Mouse (Mus musculus): Measurements from ENCODE around the gene Grid1. TPM values are rescaled to one million over a fixed set of nuclear protein-coding genes. Genes with fewer than 3 reads are reported as not detected.

Gene Grid1
- polyA plus RNA-seq, 1 experiment = not detected

GRCm38 (mm10) chr14:35486017-35486416, 666.1 kb downstream of the Grid1 start:
- H3K27me3 ChIP-seq (replicated peaks) = no peaks in the 10 kb centered on the region
- TF ChIP-seq GATA1 (IDR thresholded peaks at IDR 0.05; ENCODE audit: borderline replicate concordance, low read length) = no peak
- no peak for TF ChIP-seq FLI1 (IDR thresholded peaks at IDR 0.05; ENCODE audit: low read length)

GRCm38 (mm10) chr14:35502324-35502723, 682.4 kb downstream of the Grid1 start:
- H3K4me1 ChIP-seq = no peaks in the 10 kb centered on the region
- H3K9me3 ChIP-seq = no peaks in the 10 kb centered on the region
- TF ChIP-seq FLI1 (IDR thresholded peaks at IDR 0.05; ENCODE audit: low read length) (no peak), GATA1 (IDR thresholded peaks at IDR 0.05; ENCODE audit: borderline replicate concordance, low read length) (no peak)
- H3K36me3 ChIP-seq (replicated peaks; ENCODE audit: low read length) = no peaks in the 10 kb centered on the region
- no peak overlapping the region for H3K4me3 ChIP-seq (replicated peaks)
- H3K27me3 ChIP-seq (replicated peaks) = no peaks in the 10 kb centered on the region

More at GRCm38 (mm10) chr14:35486017-35486416, 666.1 kb downstream of the Grid1 start:
- no peaks in the 10 kb centered on the region for H3K36me3 ChIP-seq (replicated peaks; ENCODE audit: low read length)
- H3K4me3 ChIP-seq (replicated peaks) = no peak overlapping the region
- H3K9me3 ChIP-seq = 0 out of 2 replicates have a peak, but pooled peaks cover 3% of the 10 kb centered on the region
- H3K4me1 ChIP-seq = no peaks in the 10 kb centered on the region

GRCm38 (mm10) chr14:35519402-35519801, 699.5 kb downstream of the Grid1 start:
- H3K36me3 ChIP-seq (replicated peaks; ENCODE audit: low read length) = no peaks in the 10 kb centered on the region
- no peaks in the 10 kb centered on the region for H3K4me1 ChIP-seq
- H3K9me3 ChIP-seq = 0 out of 2 replicates have a peak, but pooled peaks cover 6% of the 10 kb centered on the region
- no peak overlapping the region for H3K4me3 ChIP-seq (replicated peaks)
- no peak for TF ChIP-seq FLI1 (IDR thresholded peaks at IDR 0.05; ENCODE audit: low read length)
- no peak for TF ChIP-seq GATA1 (IDR thresholded peaks at IDR 0.05; ENCODE audit: borderline replicate concordance, low read length)
- no peaks in the 10 kb centered on the region for H3K27me3 ChIP-seq (replicated peaks)

GRCm38 (mm10) chr14:35538835-35539234, 718.9 kb downstream of the Grid1 start:
- Histone ChIP-seq H3K27me3 (replicated peaks) (no peaks in the 10 kb centered on the region), H3K36me3 (replicated peaks; ENCODE audit: low read length) (no peaks in the 10 kb centered on the region)
- no peak for TF ChIP-seq GATA1 (IDR thresholded peaks at IDR 0.05; ENCODE audit: borderline replicate concordance, low read length)
- no peak for TF ChIP-seq FLI1 (IDR thresholded peaks at IDR 0.05; ENCODE audit: low read length)

GRCm38 (mm10) chr14:35541254-35541991, 721.5 kb downstream of the Grid1 start:
- Histone ChIP-seq H3K4me1 (no peaks in the 10 kb centered on the region), H3K27me3 (replicated peaks) (no peaks in the 10 kb centered on the region), H3K4me3 (replicated peaks) (no peak overlapping the region), H3K36me3 (replicated peaks; ENCODE audit: low read length) (no peaks in the 10 kb centered on the region), H3K9me3 (no peaks in the 10 kb centered on the region)
- TF ChIP-seq GATA1 (IDR thresholded peaks at IDR 0.05; ENCODE audit: borderline replicate concordance, low read length) = no peak
- TF ChIP-seq FLI1 (IDR thresholded peaks at IDR 0.05; ENCODE audit: low read length) = no peak

More at GRCm38 (mm10) chr14:35538835-35539234, 718.9 kb downstream of the Grid1 start:
- Histone ChIP-seq H3K4me3 (replicated peaks) (no peak overlapping the region), H3K4me1 (no peaks in the 10 kb centered on the region), H3K9me3 (no peaks in the 10 kb centered on the region)

GRCm38 (mm10) chr14:35541992-35542380, 722.1 kb downstream of the Grid1 start:
- Histone ChIP-seq H3K9me3 (no peaks in the 10 kb centered on the region), H3K27me3 (replicated peaks) (no peaks in the 10 kb centered on the region), H3K4me1 (no peaks in the 10 kb centered on the region), H3K36me3 (replicated peaks; ENCODE audit: low read length) (no peaks in the 10 kb centered on the region), H3K4me3 (replicated peaks) (no peak overlapping the region)
- TF ChIP-seq GATA1 (IDR thresholded peaks at IDR 0.05; ENCODE audit: borderline replicate concordance, low read length) (no peak), FLI1 (IDR thresholded peaks at IDR 0.05; ENCODE audit: low read length) (no peak)

- TF ChIP-seq GATA1 (IDR thresholded peaks at IDR 0.05; ENCODE audit: borderline replicate concordance, low read length) = no peak
- TF ChIP-seq FLI1 (IDR thresholded peaks at IDR 0.05; ENCODE audit: low read length) = no peak
These were observed 734.4 kb downstream of the Grid1 start for GRCm38 (mm10) chr14:35554288-35554687.

GRCm38 (mm10) chr14:35561244-35561893, 741.5 kb downstream of the Grid1 start:
- Histone ChIP-seq H3K4me1 (no peaks in the 10 kb centered on the region), H3K4me3 (replicated peaks) (no peak overlapping the region), H3K27me3 (replicated peaks) (no peaks in the 10 kb centered on the region), H3K36me3 (replicated peaks; ENCODE audit: low read length) (no peaks in the 10 kb centered on the region), H3K9me3 (peaks cover 16% of the 10 kb centered on the region; the same call in 1 of the 2 replicates)
- TF ChIP-seq GATA1 (IDR thresholded peaks at IDR 0.05; ENCODE audit: borderline replicate concordance, low read length) = no peak
- TF ChIP-seq FLI1 (IDR thresholded peaks at IDR 0.05; ENCODE audit: low read length) = no peak

More at GRCm38 (mm10) chr14:35554288-35554687, 734.4 kb downstream of the Grid1 start:
- Histone ChIP-seq H3K36me3 (replicated peaks; ENCODE audit: low read length) (no peaks in the 10 kb centered on the region), H3K9me3 (no peaks in the 10 kb centered on the region), H3K27me3 (replicated peaks) (no peaks in the 10 kb centered on the region), H3K4me1 (no peaks in the 10 kb centered on the region), H3K4me3 (replicated peaks) (no peak overlapping the region)

GRCm38 (mm10) chr14:35572991-35573502, 753.1 kb downstream of the Grid1 start:
- no peak for TF ChIP-seq FLI1 (IDR thresholded peaks at IDR 0.05; ENCODE audit: low read length)
- TF ChIP-seq GATA1 (IDR thresholded peaks at IDR 0.05; ENCODE audit: borderline replicate concordance, low read length) = no peak
- Histone ChIP-seq H3K4me3 (replicated peaks) (no peak overlapping the region), H3K4me1 (no peaks in the 10 kb centered on the region), H3K36me3 (replicated peaks; ENCODE audit: low read length) (no peaks in the 10 kb centered on the region), H3K9me3 (peaks cover 40% of the 10 kb centered on the region), H3K27me3 (replicated peaks) (no peaks in the 10 kb centered on the region)

- no peaks in the 10 kb centered on the region for H3K36me3 ChIP-seq (replicated peaks; ENCODE audit: low read length)
- TF ChIP-seq GATA1 (IDR thresholded peaks at IDR 0.05; ENCODE audit: borderline replicate concordance, low read length) = no peak
- TF ChIP-seq FLI1 (IDR thresholded peaks at IDR 0.05; ENCODE audit: low read length) = no peak
- H3K4me3 ChIP-seq (replicated peaks) = no peak overlapping the region
- H3K4me1 ChIP-seq = no peaks in the 10 kb centered on the region
- peaks cover 35% of the 10 kb centered on the region for H3K9me3 ChIP-seq
- no peaks in the 10 kb centered on the region for H3K27me3 ChIP-seq (replicated peaks)
These were observed 754.6 kb downstream of the Grid1 start for GRCm38 (mm10) chr14:35574489-35574888.
